Mouse (Mus musculus): ENCODE results near the gene Pknox2. TPM values are rescaled to one million over a fixed set of nuclear protein-coding genes. Genes with fewer than 3 reads are reported as not detected.

Gene Pknox2
- polyA plus RNA-seq, 1 experiment from 2014 or later: 27.1 TPM

DNA sequence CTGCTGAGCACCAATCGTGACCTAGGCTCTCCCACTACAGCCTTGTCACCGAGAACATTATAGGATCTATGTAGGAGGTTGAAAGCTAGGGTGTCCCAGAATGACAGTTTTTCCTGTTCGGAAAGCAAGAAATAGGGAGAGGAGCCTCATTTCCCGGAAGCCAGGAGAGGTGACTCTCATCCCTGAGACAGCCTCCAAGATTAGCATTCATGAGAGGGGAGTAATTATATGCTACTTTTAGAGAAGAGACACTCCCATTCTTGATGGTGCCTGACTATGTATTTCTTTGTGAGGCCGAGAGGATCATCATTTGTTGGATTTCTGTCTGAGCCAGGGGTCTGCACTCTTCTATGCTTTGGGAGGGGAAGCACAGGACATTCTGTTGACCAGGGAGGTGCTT lies 265.6 kb downstream of the Pknox2 start:
- peaks cover 24% of the 10 kb centered on the region for H3K4me1 ChIP-seq
- no peaks in the 10 kb centered on the region for H3K9me3 ChIP-seq
- WGBS: 49% methylated on average over 5 of the region's 5 CpGs
- H3K9ac ChIP-seq: no peak overlapping the region
- no peak overlapping the region for H3K4me3 ChIP-seq (replicated peaks)
- no peaks in the 10 kb centered on the region for H3K27me3 ChIP-seq
- peaks cover 37% of the 10 kb centered on the region for H3K36me3 ChIP-seq (replicated peaks)
- peak; percentile 58 for ATAC-seq (ENCODE audit: low FRiP score)
- H3K27ac ChIP-seq: peak overlapping the region; percentile 88
- 0 out of 2 replicates have a peak overlapping the region, but pooled peaks have one; percentile 15 for H3K4me2 ChIP-seq

DNA sequence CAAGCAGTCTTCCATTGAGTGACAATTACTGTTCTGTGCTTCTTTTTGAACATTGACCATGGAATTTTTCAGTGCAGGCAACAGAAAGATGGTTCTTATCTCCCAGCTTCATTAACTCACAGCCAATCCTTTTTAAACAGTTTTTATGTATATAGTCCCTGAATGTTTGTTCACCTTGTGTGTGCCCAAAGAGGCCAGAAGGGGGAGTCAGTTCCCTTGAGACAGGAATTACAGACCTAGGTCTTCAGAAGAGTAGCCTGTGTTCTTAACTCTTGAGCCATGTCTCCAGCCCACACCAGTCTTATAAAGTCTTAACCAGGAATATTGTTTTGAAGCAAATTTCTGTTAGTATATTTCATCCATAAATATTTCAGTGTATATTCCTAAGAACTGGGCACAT lies 270.4 kb downstream of the Pknox2 start:
- peaks cover 12% of the 10 kb centered on the region for H3K4me1 ChIP-seq
- no peak for ATAC-seq (ENCODE audit: low FRiP score)
- H3K9me3 ChIP-seq: no peaks in the 10 kb centered on the region
- no peaks in the 10 kb centered on the region for H3K27me3 ChIP-seq
- peaks cover 84% of the 10 kb centered on the region for H3K36me3 ChIP-seq (replicated peaks)
- H3K9ac ChIP-seq: no peak overlapping the region
- no peak overlapping the region for H3K27ac ChIP-seq
- no peak overlapping the region for H3K4me2 ChIP-seq
- H3K4me3 ChIP-seq (replicated peaks): no peak overlapping the region

GRCm38 (mm10) chr9:36876313-36876712 lies 270.9 kb downstream of the Pknox2 start:
- Histone ChIP-seq H3K27me3 (no peaks in the 10 kb centered on the region), H3K36me3 (replicated peaks) (peaks cover 89% of the 10 kb centered on the region), H3K4me3 (replicated peaks) (no peak overlapping the region), H3K9ac (no peak overlapping the region), H3K9me3 (no peaks in the 10 kb centered on the region), H3K4me1 (peaks cover 7% of the 10 kb centered on the region), H3K4me2 (no peak overlapping the region), H3K27ac (no peak overlapping the region)
- ATAC-seq (ENCODE audit: low FRiP score): no peak
- WGBS: 92% methylated on average over 5 of the region's 5 CpGs

DNA sequence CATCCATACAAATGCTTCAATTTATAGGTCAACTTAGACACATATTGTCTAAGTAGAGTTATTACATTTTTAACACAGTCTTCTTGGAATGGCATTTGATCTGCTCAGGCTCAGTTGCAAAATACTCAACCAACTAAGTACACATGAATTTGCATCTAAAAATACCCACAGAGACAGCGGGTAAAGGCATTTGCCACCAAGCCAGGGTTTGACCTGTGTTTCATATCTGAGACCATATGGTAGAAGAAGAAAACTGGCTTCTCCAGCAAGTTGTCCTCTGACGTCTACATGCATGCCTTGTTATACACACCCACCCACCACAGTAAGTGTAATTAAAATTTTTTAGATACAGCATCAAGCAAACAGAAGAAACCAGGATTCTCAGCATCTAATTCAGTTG lies 273.4 kb downstream of the Pknox2 start:
- H3K36me3 ChIP-seq (replicated peaks): peaks cover 97% of the 10 kb centered on the region
- no peaks in the 10 kb centered on the region for H3K9me3 ChIP-seq
- no peak overlapping the region for H3K9ac ChIP-seq
- no peaks in the 10 kb centered on the region for H3K4me1 ChIP-seq
- no peak overlapping the region for H3K27ac ChIP-seq
- H3K4me2 ChIP-seq: no peak overlapping the region
- H3K4me3 ChIP-seq (replicated peaks): no peak overlapping the region
- ATAC-seq (ENCODE audit: low FRiP score): no peak
- WGBS: 86% methylated on average over 2 of the region's 2 CpGs
- H3K27me3 ChIP-seq: no peaks in the 10 kb centered on the region

DNA sequence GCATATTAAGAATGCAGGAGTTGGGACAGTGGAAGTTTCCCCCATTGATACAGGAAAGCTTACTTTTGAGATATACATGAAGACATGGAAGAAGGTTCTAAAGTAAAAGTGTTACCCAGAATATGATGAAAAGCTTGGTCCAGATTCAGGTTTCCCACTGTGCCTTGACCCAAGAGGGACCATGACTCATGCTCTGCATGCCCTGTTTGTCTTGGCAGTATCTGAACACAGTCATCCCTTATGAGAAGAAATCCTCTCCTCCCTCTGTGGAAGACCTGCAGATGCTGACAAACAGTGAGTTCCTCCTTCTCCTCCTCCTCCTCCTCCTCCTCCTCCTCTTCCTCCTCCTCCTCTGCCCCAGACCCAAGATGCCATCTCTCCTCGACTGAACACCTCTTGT lies 276.9 kb downstream of the Pknox2 start:
- ATAC-seq (ENCODE audit: low FRiP score): no peak
- WGBS: no CpG with 5 or more reads among the region's 1 CpGs

DNA sequence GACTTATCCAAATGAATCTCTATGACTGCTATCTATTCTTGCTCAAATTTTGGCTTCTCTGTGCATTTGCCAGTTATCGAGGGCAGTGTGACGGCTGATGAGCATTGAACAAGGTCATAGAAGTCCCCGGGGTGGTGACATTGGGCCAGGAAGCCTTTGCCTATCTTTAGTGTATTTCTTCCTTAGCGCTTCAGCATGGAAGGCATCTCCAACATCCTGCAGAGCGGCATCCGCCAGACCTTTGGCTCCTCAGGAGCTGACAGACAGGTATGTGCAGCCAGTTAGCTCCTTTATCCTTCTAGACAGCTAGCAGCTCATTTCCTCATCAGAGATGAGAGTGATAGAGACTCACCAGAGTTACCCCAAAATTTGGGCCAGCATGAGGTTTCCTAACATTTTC lies 278.5 kb downstream of the Pknox2 start:
- WGBS: 96% methylated on average over 6 of the region's 6 CpGs
- H3K4me2 ChIP-seq: no peak overlapping the region
- H3K4me3 ChIP-seq (replicated peaks): no peak overlapping the region
- H3K9me3 ChIP-seq: no peaks in the 10 kb centered on the region
- H3K27me3 ChIP-seq: no peaks in the 10 kb centered on the region
- no peak overlapping the region for H3K9ac ChIP-seq
- no peak for ATAC-seq (ENCODE audit: low FRiP score)
- H3K36me3 ChIP-seq (replicated peaks): peaks cover 96% of the 10 kb centered on the region
- H3K4me1 ChIP-seq: no peaks in the 10 kb centered on the region; the same call in 1 of the 2 replicates
- no peak overlapping the region for H3K27ac ChIP-seq

More for the DNA sequence above, 276.9 kb downstream of the Pknox2 start:
- Histone ChIP-seq H3K27me3 (no peaks in the 10 kb centered on the region), H3K36me3 (replicated peaks) (peaks cover 95% of the 10 kb centered on the region), H3K27ac (no peak overlapping the region), H3K4me1 (no peaks in the 10 kb centered on the region; the same call in 1 of the 2 replicates), H3K4me3 (replicated peaks) (no peak overlapping the region), H3K9me3 (no peaks in the 10 kb centered on the region), H3K9ac (no peak overlapping the region), H3K4me2 (no peak overlapping the region)

DNA sequence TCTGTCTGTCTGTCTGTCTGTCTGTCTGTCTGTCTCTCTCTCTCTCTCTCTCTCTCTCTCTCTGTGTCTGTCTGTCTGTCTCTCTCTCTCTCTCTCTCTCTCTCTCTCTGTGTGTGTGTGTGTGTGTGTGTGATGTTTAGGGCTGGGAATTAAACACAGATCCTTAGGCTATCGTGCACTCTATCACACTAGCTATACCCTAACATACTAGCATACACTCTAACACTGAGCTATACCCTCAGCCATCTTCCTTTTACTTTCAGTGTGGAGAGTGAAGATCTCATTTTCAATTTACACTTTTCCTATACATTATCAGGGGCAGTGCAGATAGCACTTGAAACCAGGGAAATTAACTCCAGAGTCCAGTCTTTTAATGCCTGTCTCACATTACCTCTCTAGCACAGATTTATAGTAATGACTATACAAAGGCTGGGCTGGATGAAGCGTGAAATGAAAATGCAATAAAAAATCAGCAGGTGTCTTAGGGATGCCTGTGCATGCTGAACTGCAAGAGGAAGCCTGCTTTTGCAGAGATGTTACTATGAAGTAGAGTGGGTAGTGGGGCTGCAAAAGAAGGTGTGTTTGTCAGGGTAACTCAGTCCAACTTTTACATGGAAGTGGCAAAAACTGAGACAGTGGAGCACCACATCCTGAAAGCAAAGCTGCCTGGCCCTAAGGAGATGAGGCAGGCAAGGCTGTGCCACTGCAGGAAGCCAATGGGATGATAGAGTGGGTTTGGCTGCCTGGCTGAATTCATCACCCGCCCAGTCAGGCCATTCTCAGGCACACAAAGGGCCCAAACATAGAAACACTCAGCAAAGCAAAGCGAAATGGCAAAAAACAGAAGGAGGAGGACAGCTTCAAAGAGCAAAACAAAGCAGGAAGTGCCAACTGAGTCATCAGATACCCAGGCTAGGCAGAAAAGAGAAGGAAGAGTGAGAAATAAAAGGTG lies 282.1 kb downstream of the Pknox2 start:
- ATAC-seq (ENCODE audit: low FRiP score): no peak
- 55% methylated on average over 4 of the region's 4 CpGs for WGBS

DNA sequence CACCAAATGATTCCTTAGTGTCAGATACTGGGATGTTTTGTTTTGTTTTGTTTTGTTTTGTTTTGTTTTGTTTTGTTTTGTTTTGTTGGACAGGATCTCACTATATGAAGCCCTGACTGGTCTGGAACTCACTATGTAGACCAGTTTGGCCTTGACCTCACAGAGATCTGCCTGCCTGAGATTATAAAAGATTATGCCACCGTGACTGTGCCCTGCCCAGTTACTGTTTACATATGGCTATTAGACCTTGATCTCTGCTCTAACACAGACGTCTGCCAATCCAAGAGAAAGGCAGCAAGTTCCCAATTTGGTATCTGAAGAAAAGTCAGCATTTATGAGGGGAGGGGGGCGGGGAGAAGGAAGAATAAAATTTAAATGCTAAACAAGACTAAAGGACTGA lies 283.5 kb downstream of the Pknox2 start:
- H3K4me1 ChIP-seq: no peaks in the 10 kb centered on the region; the same call in 1 of the 2 replicates

More for the DNA sequence above, 282.1 kb downstream of the Pknox2 start:
- peaks cover 95% of the 10 kb centered on the region for H3K36me3 ChIP-seq (replicated peaks)
- no peak overlapping the region; the same call in 1 of the 2 replicates for H3K27ac ChIP-seq
- no peaks in the 10 kb centered on the region for H3K27me3 ChIP-seq
- H3K9ac ChIP-seq: no peak overlapping the region
- H3K4me2 ChIP-seq: no peak overlapping the region
- H3K4me1 ChIP-seq: no peaks in the 10 kb centered on the region; the same call in 1 of the 2 replicates
- H3K9me3 ChIP-seq: no peaks in the 10 kb centered on the region
- H3K4me3 ChIP-seq (replicated peaks): no peak overlapping the region

DNA sequence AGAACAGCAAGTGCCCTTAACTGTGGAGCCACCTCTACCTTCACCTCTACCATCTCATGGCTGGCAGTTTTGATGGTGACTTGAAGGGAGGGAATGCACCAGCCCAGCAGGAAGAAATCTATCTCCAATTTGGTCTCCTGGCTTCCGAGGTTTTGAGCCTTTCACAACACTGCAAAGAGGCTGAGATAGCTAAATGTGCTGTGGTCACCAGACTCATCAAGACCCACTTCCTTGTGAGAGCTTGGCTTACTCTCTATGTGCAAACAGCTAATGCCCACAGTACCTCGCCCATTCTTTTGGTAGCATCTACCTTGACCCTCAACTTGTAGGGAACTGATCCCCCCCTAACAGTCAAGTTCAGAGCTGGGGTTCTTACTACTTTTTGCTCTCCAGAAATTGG lies 284.6 kb downstream of the Pknox2 start:
- WGBS: 89% methylated on average over 2 of the region's 2 CpGs
- Histone ChIP-seq H3K4me1 (peaks cover 4% of the 10 kb centered on the region), H3K27ac (no peak overlapping the region), H3K27me3 (no peaks in the 10 kb centered on the region), H3K9ac (no peak overlapping the region), H3K4me3 (replicated peaks) (no peak overlapping the region), H3K9me3 (no peaks in the 10 kb centered on the region), H3K36me3 (replicated peaks) (peaks cover 88% of the 10 kb centered on the region), H3K4me2 (no peak overlapping the region)
- ATAC-seq (ENCODE audit: low FRiP score): no peak

More for the DNA sequence above, 283.5 kb downstream of the Pknox2 start:
- WGBS: 79% methylated on average over 3 of the region's 3 CpGs
- Histone ChIP-seq H3K4me3 (replicated peaks) (no peak overlapping the region), H3K27ac (no peak overlapping the region), H3K9ac (no peak overlapping the region), H3K4me2 (no peak overlapping the region), H3K36me3 (replicated peaks) (peaks cover 92% of the 10 kb centered on the region), H3K27me3 (no peaks in the 10 kb centered on the region), H3K9me3 (no peaks in the 10 kb centered on the region)
- ATAC-seq (ENCODE audit: low FRiP score): no peak

GRCm38 (mm10) chr9:36858677-36859076 lies 288.5 kb downstream of the Pknox2 start:
- H3K4me1 ChIP-seq: peaks cover 10% of the 10 kb centered on the region
- no peaks in the 10 kb centered on the region for H3K9me3 ChIP-seq
- no peak overlapping the region for H3K4me2 ChIP-seq
- 34% methylated on average over 4 of the region's 4 CpGs for WGBS
- ATAC-seq (ENCODE audit: low FRiP score): peak; percentile 49; the same call in 1 of the 2 replicates
- H3K36me3 ChIP-seq (replicated peaks): peaks cover 74% of the 10 kb centered on the region
- no peaks in the 10 kb centered on the region for H3K27me3 ChIP-seq
- H3K4me3 ChIP-seq (replicated peaks): no peak overlapping the region
- H3K9ac ChIP-seq: no peak overlapping the region
- no peak overlapping the region for H3K27ac ChIP-seq

DNA sequence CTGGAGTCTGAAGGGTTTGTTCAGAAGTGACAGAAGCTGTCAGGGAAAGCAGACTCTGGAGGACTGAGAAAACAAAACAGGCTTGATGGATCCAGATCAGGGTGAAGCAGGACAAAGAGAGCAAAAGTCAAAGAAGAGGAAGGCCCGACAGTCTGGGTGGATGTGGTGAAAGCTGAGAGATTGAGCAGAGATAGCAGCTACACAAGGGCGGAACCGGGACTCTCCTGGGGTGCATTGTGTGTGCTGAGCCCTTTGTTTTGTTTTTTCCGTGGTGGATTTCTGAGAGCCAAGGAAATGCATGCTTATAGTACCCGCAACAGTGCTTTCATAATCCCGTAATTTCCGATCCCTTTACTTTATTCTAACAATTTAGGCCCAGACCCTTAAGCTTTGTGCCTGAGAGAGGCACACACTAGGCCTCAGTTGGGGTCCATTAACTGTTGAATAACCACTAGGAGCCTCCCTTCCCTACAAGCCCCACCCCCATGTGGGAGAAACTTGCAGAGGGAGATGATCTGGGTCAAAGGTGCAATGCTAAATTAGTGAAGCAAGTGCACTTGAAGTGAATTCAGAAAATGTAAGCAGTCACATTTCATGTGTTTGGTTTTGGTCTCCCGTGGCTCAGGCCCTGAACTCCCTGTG lies 289.6 kb downstream of the Pknox2 start:
- 0 out of 2 replicates have a peak, but pooled peaks have one; percentile 20 for ATAC-seq (ENCODE audit: low FRiP score)
- H3K4me2 ChIP-seq: no peak overlapping the region
- H3K4me3 ChIP-seq (replicated peaks): no peak overlapping the region
- 12% methylated on average over 8 of the region's 8 CpGs for WGBS
- H3K27me3 ChIP-seq: no peaks in the 10 kb centered on the region
- H3K36me3 ChIP-seq (replicated peaks): peaks cover 66% of the 10 kb centered on the region
- H3K9ac ChIP-seq: no peak overlapping the region
- H3K27ac ChIP-seq: peak overlapping the region; percentile 1; the same call in 1 of the 2 replicates
- H3K9me3 ChIP-seq: no peaks in the 10 kb centered on the region
- H3K4me1 ChIP-seq: peaks cover 10% of the 10 kb centered on the region

DNA sequence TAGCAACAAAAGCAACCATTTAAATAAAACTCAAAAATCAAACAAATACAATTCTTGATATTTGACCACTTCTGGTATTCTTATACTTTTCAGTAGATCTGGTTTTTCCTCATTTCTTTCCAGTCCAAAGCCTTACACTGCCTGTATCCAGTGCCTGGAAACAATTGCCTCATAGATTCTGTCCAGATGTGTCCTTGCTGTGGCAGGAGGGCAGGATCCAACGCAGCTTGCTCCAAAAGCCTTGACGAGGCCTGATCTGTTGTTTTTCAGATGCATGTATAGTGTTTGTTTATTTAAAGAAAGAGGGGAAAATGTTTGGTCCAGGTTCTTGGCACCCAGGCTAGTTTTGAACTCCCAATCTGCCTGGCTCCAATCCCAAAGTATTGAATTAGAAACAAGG lies 290.9 kb downstream of the Pknox2 start:
- peaks cover 10% of the 10 kb centered on the region for H3K4me1 ChIP-seq
- no peak overlapping the region for H3K27ac ChIP-seq
- H3K9me3 ChIP-seq: no peaks in the 10 kb centered on the region
- no peak overlapping the region for H3K4me2 ChIP-seq
- no peak overlapping the region for H3K9ac ChIP-seq
- H3K27me3 ChIP-seq: no peaks in the 10 kb centered on the region
- no peak for ATAC-seq (ENCODE audit: low FRiP score)
- 85% methylated on average over 2 of the region's 2 CpGs for WGBS
- peaks cover 67% of the 10 kb centered on the region for H3K36me3 ChIP-seq (replicated peaks)
- H3K4me3 ChIP-seq (replicated peaks): no peak overlapping the region
